Mouse (Mus musculus) megakaryocyte, embryonic 14.5 days (primary cell): ENCODE measurements at regions not wholly inside any gene's neighbourhood (a gene's known extent, or its start where the extent isn't known, plus 50 kb on each side); places are given as distances from the start of the nearest gene placed in this dataset.

ENCODE experiments used
- FLI1 ChIP-seq: IDR thresholded peaks from 2 replicates; pipeline ENCODE4 v1.6.1; 2012; ENCODE audit warnings: low read length, inconsistent platforms, mixed read lengths
- GATA1 ChIP-seq: IDR thresholded peaks from 3 replicates; pipeline ENCODE4 v1.6.1; 2012; ENCODE audit warnings: mixed read lengths, low read length, inconsistent platforms, borderline replicate concordance

DNA sequence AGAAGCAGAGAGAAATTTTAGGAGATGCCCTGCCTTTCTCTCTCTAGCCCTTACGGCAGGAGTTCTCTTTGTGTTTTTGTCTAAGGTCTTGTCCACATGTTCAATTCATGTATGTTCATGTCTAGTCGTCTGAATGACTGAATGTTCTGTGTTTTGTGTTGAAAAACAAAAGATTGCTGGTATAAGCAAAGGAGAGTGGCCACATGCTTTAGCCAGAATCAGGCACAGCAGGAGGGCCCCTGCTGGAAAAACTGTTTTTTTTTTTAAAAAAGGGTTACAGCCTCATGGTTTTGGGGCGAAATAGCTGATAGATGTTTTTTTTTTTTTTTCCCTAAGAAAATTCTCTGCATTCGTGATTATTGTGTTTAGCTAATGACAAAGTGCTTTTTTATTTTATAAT, 182.4 kb upstream of the Phyhipl start:
- TF ChIP-seq FLI1 = no peak
- no peak for TF ChIP-seq GATA1
